Mouse (Mus musculus): ENCODE results near the gene Cstb. TPM values are rescaled to one million over a fixed set of nuclear protein-coding genes. Genes with fewer than 3 reads are reported as not detected.

Gene Cstb
- polyA plus RNA-seq, 1 experiment from 2014 or later: 288 TPM

- WGBS: 13% methylated on average over 17 of the region's 17 CpGs
- Histone ChIP-seq H3K9ac (ENCODE audit: low read depth, low read length) (no peak overlapping the region), H3K27me3 (replicated peaks; ENCODE audit: control insufficient read depth, insufficient read depth, low read length) (peaks cover 4% of the 10 kb centered on the region; the same call in 1 of the 2 replicates), H3K4me1 (ENCODE audit: control insufficient read depth, insufficient read depth, low read length) (no peaks in the 10 kb centered on the region), H3K9me3 (ENCODE audit: control insufficient read depth, low read length) (no peaks in the 10 kb centered on the region), H3K4me2 (ENCODE audit: low read depth, low read length) (no peak overlapping the region), H3K36me3 (ENCODE audit: control insufficient read depth, insufficient read depth, low read length) (peaks cover 9% of the 10 kb centered on the region), H3K4me3 (ENCODE audit: low read length) (no peak overlapping the region), H3K27ac (ENCODE audit: low read length) (no peak overlapping the region)
- peak; percentile 39; the same call in 1 of the 2 replicates for ATAC-seq
These were observed 29.4 kb upstream of the Cstb start for GRCm38 (mm10) chr10:78395819-78396624.

- H3K9ac ChIP-seq (ENCODE audit: low read depth, low read length): no peak overlapping the region
- no peak overlapping the region for H3K4me2 ChIP-seq (ENCODE audit: low read depth, low read length)
- H3K9me3 ChIP-seq (ENCODE audit: control insufficient read depth, low read length): no peaks in the 10 kb centered on the region
- H3K36me3 ChIP-seq (ENCODE audit: control insufficient read depth, insufficient read depth, low read length): peaks cover 15% of the 10 kb centered on the region
- WGBS: 53% methylated on average over 4 of the region's 4 CpGs
- H3K27ac ChIP-seq (ENCODE audit: low read length): no peak overlapping the region
- H3K4me1 ChIP-seq (ENCODE audit: control insufficient read depth, insufficient read depth, low read length): no peaks in the 10 kb centered on the region
- H3K4me3 ChIP-seq (ENCODE audit: low read length): no peak overlapping the region
- peaks cover 4% of the 10 kb centered on the region; the same call in 1 of the 2 replicates for H3K27me3 ChIP-seq (replicated peaks; ENCODE audit: control insufficient read depth, insufficient read depth, low read length)
- peak; percentile 5; the same call in 1 of the 2 replicates for ATAC-seq
These were observed 28.9 kb upstream of the Cstb start for GRCm38 (mm10) chr10:78396625-78396885.

DNA sequence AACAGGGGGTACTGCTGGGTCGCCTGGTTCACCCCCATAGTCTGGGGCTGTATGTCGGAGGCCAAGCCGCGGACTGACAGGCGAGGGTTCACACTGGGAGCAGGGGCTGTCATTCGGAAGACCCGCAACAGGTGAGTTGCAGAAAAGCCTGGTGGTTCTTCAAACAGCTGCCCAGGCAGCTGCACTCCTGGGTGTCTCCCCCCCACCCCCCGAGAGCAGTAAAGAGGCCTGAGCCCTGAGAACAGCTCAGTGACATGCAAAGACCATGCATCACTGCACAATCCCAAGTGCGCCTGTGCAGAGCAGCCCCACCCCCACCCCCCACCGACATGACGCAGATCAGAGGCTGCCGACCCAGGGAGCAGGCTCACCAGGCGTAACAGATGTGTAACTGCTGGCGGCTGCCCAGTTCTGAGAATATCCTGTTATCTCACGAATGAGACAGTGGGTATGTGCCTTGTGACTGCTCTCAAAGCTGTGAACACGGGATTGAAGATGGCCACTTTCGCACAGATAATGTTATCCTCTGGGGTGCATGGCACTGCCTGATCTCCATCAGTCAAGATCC is 26.3 kb upstream of the Cstb start:
- Histone ChIP-seq H3K9me3 (ENCODE audit: control insufficient read depth, low read length) (no peaks in the 10 kb centered on the region), H3K27me3 (replicated peaks; ENCODE audit: control insufficient read depth, insufficient read depth, low read length) (no peaks in the 10 kb centered on the region), H3K36me3 (ENCODE audit: control insufficient read depth, insufficient read depth, low read length) (peaks cover 34% of the 10 kb centered on the region), H3K9ac (ENCODE audit: low read depth, low read length) (no peak overlapping the region), H3K4me2 (ENCODE audit: low read depth, low read length) (no peak overlapping the region), H3K27ac (ENCODE audit: low read length) (no peak overlapping the region), H3K4me3 (ENCODE audit: low read length) (no peak overlapping the region), H3K4me1 (ENCODE audit: control insufficient read depth, insufficient read depth, low read length) (no peaks in the 10 kb centered on the region)
- ATAC-seq: peak; percentile 12; the same call in 1 of the 2 replicates
- WGBS: 48% methylated on average over 17 of the region's 17 CpGs

DNA sequence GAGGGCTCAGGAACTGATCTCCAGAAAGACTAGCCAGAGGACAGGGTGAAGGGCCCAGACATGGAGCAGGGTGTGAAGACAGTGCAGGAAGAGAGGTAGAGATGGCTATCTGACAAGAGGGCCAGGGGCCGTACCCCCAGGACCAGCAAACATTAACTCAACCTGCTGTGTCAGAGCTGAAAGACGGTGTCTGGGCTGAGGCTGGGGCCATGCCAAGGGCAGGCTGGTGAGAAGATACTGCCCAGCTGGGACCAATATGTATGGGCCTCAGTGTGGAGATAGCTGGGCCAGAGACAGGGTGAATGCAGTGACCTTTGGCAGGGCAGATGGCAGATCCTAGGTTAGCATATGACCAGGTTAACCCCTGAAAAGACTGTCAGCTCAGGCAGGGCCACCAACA is 24.3 kb upstream of the Cstb start:
- Histone ChIP-seq H3K36me3 (ENCODE audit: control insufficient read depth, insufficient read depth, low read length) (peaks cover 40% of the 10 kb centered on the region), H3K27ac (ENCODE audit: low read length) (no peak overlapping the region), H3K9me3 (ENCODE audit: control insufficient read depth, low read length) (no peaks in the 10 kb centered on the region), H3K27me3 (replicated peaks; ENCODE audit: control insufficient read depth, insufficient read depth, low read length) (no peaks in the 10 kb centered on the region), H3K4me3 (ENCODE audit: low read length) (no peak overlapping the region), H3K4me2 (ENCODE audit: low read depth, low read length) (no peak overlapping the region), H3K9ac (ENCODE audit: low read depth, low read length) (no peak overlapping the region), H3K4me1 (ENCODE audit: control insufficient read depth, insufficient read depth, low read length) (no peaks in the 10 kb centered on the region)
- no peak for ATAC-seq
- 78% methylated on average over 2 of the region's 2 CpGs for WGBS

DNA sequence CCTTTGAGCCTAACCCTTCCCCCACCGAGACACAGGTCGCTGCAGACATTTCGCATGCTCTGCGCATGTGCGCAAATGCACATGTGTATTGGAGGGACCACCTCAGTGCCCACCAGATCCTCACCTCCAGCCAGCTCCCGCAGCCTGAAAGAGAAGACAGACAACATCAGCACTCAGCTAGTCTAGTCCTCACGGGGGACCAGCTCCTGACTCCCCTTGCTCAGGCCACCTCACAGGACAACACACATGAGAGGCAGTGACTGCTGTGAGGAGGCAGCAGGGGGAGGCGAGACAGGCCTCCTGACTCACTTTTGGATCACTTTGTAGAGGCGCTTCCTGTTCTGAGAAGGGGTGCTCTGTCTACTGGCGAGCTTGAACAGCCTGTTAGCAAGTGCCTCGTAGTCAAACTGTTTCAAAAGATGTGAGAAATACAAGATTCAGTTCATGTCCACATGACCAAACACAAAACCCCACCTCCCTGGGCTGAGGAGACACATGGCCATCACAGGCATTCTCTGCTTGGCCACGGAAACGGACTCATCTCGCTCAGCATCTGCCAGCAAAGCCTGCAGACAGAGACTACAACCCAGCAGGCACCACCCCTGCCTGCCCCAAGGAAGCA is 23.1 kb upstream of the Cstb start:
- Histone ChIP-seq H3K36me3 (ENCODE audit: control insufficient read depth, insufficient read depth, low read length) (peaks cover 48% of the 10 kb centered on the region), H3K9ac (ENCODE audit: low read depth, low read length) (no peak overlapping the region), H3K4me2 (ENCODE audit: low read depth, low read length) (no peak overlapping the region), H3K27ac (ENCODE audit: low read length) (no peak overlapping the region), H3K27me3 (replicated peaks; ENCODE audit: control insufficient read depth, insufficient read depth, low read length) (no peaks in the 10 kb centered on the region), H3K4me1 (ENCODE audit: control insufficient read depth, insufficient read depth, low read length) (no peaks in the 10 kb centered on the region), H3K4me3 (ENCODE audit: low read length) (no peak overlapping the region), H3K9me3 (ENCODE audit: control insufficient read depth, low read length) (no peaks in the 10 kb centered on the region)
- WGBS: 93% methylated on average over 14 of the region's 14 CpGs
- no peak for ATAC-seq

DNA sequence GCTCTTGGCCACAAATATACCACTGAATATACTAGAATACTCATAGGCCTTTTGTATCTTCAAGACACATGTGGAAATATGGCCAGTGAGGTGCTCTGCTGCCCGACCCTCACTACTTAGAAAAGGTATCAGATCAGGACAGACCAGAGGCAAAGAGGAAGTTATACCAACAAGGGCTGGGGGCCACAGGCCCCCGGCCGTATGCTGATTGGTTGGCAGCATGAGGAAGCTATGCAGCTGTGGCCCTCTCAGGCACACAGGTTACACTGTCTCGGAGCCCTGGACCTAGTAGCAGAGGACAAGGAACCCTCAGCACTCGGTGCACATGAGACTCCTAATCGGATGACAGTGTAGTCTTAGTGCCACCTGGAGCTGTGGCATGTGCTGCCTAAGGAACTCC is 19.3 kb upstream of the Cstb start:
- Histone ChIP-seq H3K4me2 (ENCODE audit: low read depth, low read length) (no peak overlapping the region), H3K9ac (ENCODE audit: low read depth, low read length) (no peak overlapping the region), H3K36me3 (ENCODE audit: control insufficient read depth, insufficient read depth, low read length) (peaks cover 49% of the 10 kb centered on the region), H3K4me1 (ENCODE audit: control insufficient read depth, insufficient read depth, low read length) (no peaks in the 10 kb centered on the region), H3K4me3 (ENCODE audit: low read length) (no peak overlapping the region), H3K27ac (ENCODE audit: low read length) (no peak overlapping the region), H3K9me3 (ENCODE audit: control insufficient read depth, low read length) (no peaks in the 10 kb centered on the region), H3K27me3 (replicated peaks; ENCODE audit: control insufficient read depth, insufficient read depth, low read length) (no peaks in the 10 kb centered on the region)
- WGBS: 92% methylated on average over 6 of the region's 6 CpGs
- no peak for ATAC-seq

DNA sequence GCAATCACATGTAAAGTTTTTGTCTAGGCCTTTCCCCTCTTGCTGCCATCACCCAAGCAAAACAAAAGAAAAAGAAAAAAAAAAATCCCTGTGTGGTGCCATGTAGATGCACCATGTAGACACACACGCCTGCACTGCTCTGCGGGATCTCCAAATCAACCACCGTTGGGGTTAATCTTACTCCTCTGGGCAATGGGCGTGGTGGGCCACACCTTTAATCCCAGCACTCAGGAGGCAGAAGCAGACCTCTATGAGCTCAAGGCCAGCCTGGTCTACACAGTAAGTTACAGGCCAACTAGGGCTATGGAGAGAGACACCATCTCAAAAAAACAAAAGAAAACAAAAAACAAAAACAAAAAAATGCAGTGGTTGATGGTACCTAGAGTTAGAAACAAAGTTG is 18.3 kb upstream of the Cstb start:
- Histone ChIP-seq H3K4me2 (ENCODE audit: low read depth, low read length) (no peak overlapping the region), H3K4me1 (ENCODE audit: control insufficient read depth, insufficient read depth, low read length) (peaks cover 2% of the 10 kb centered on the region; the same call in 1 of the 2 replicates), H3K9ac (ENCODE audit: low read depth, low read length) (no peak overlapping the region), H3K27ac (ENCODE audit: low read length) (no peak overlapping the region), H3K4me3 (ENCODE audit: low read length) (no peak overlapping the region), H3K9me3 (ENCODE audit: control insufficient read depth, low read length) (no peaks in the 10 kb centered on the region), H3K27me3 (replicated peaks; ENCODE audit: control insufficient read depth, insufficient read depth, low read length) (no peaks in the 10 kb centered on the region), H3K36me3 (ENCODE audit: control insufficient read depth, insufficient read depth, low read length) (peaks cover 39% of the 10 kb centered on the region)
- no peak for ATAC-seq
- WGBS: 90% methylated on average over 4 of the region's 4 CpGs

- no peak overlapping the region for H3K9ac ChIP-seq (ENCODE audit: low read depth, low read length)
- WGBS: 87% methylated on average over 9 of the region's 9 CpGs
- H3K27ac ChIP-seq (ENCODE audit: low read length): no peak overlapping the region
- no peak overlapping the region for H3K4me2 ChIP-seq (ENCODE audit: low read depth, low read length)
- no peaks in the 10 kb centered on the region for H3K9me3 ChIP-seq (ENCODE audit: control insufficient read depth, low read length)
- no peak for ATAC-seq
- peaks cover 26% of the 10 kb centered on the region for H3K36me3 ChIP-seq (ENCODE audit: control insufficient read depth, insufficient read depth, low read length)
- H3K4me3 ChIP-seq (ENCODE audit: low read length): no peak overlapping the region
- no peaks in the 10 kb centered on the region for H3K27me3 ChIP-seq (replicated peaks; ENCODE audit: control insufficient read depth, insufficient read depth, low read length)
- H3K4me1 ChIP-seq (ENCODE audit: control insufficient read depth, insufficient read depth, low read length): peaks cover 6% of the 10 kb centered on the region; the same call in 1 of the 2 replicates
These were observed 16.3 kb upstream of the Cstb start for GRCm38 (mm10) chr10:78409035-78409788.

DNA sequence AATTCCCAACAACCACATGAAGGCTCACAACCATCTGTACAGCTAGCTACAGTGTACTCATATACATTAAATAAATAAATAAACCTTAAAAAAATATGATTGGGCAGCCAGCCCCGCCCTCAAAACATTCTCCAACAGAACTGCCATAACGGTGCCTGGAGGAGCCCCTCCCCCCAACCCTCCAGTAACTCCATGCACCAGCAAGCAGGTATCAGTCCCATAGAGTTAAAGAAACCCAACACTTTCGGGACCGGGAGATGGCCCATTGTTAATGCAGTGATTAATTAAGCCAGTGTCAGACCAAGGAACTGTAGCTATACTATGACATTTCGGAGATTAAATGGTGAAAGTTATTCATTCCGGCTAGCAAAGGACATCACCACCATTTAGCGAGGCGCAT is 13.6 kb upstream of the Cstb start:
- Histone ChIP-seq H3K27me3 (replicated peaks; ENCODE audit: control insufficient read depth, insufficient read depth, low read length) (no peaks in the 10 kb centered on the region), H3K4me3 (ENCODE audit: low read length) (peak overlapping the region; percentile 90), H3K9ac (ENCODE audit: low read depth, low read length) (peak overlapping the region; percentile 87), H3K4me1 (ENCODE audit: control insufficient read depth, insufficient read depth, low read length) (peaks cover 6% of the 10 kb centered on the region; the same call in 1 of the 2 replicates), H3K36me3 (ENCODE audit: control insufficient read depth, insufficient read depth, low read length) (peaks cover 16% of the 10 kb centered on the region), H3K4me2 (ENCODE audit: low read depth, low read length) (peak overlapping the region; percentile 77), H3K27ac (ENCODE audit: low read length) (no peak overlapping the region; the same call in 1 of the 2 replicates), H3K9me3 (ENCODE audit: control insufficient read depth, low read length) (no peaks in the 10 kb centered on the region)
- ATAC-seq: no peak
- WGBS: 12% methylated on average over 8 of the region's 8 CpGs

Data from intestine, embryonic 16.5 days (tissue).